Mouse (Mus musculus): ENCODE measurements around the gene Dnajc13.

DNA sequence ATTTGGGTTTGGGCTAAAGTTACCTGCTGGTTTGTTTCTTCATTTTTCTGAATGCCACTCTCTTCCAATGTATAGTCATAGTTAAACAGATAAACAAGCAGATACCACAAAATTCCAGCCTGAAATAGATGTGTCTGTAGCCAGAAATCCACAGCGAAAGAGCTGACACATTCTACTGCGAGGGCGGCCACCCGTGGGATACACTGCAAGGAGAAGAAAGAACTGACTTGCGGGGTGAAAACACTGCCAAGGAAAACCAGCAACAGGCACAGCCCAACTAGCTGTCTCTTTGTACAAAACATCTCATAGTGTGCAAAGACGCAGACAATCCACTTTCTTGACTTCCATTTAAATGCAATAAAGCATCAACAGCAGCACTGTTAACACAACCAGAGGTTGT lies 82.7 kb downstream of the Dnajc13 start:
- TF ChIP-seq POLR2A (IDR thresholded peaks at IDR 0.05; ENCODE audit: low read depth, low read length), result no peak
- no peak for TF ChIP-seq CTCF (IDR thresholded peaks at IDR 0.05; ENCODE audit: borderline replicate concordance, insufficient read depth, low read length)
